Mouse (Mus musculus): ENCODE data around the gene Htr7. TPM values are rescaled to one million over a fixed set of nuclear protein-coding genes. Genes with fewer than 3 reads are reported as not detected.

Htr7 gene
- polyA plus RNA-seq (2012; rRNA removed) = 7.7 TPM in 2 replicates

GRCm38 (mm10) chr19:36057231-36057811, at the start of gene Htr7:
Gene Htr7 (minus strand): TSS chr19:36057507.
- TF ChIP-seq POLR2A (IDR thresholded peaks at IDR 0.05; ENCODE audit: extremely low read depth, insufficient read depth, low read length) = no peak
- no peak for TF ChIP-seq CTCF (IDR thresholded peaks at IDR 0.05; ENCODE audit: extremely low read depth, insufficient read depth, low read length)
- no peak within 1 kb of the TSS for H3K27ac ChIP-seq (ENCODE audit: insufficient read depth, low read length)
- no peaks in the 10 kb centered on the region for H3K4me1 ChIP-seq (ENCODE audit: control insufficient read depth, insufficient read depth, low read length)
- peak within 1 kb of the TSS; percentile 44 for H3K4me3 ChIP-seq (ENCODE audit: insufficient read depth, low read length)

- no peaks in the 10 kb centered on the region for H3K4me1 ChIP-seq (ENCODE audit: control insufficient read depth, insufficient read depth, low read length)
- TF ChIP-seq POLR2A (IDR thresholded peaks at IDR 0.05; ENCODE audit: extremely low read depth, insufficient read depth, low read length) = no peak
- no peak for TF ChIP-seq CTCF (IDR thresholded peaks at IDR 0.05; ENCODE audit: extremely low read depth, insufficient read depth, low read length)
- no peak overlapping the region for H3K27ac ChIP-seq (ENCODE audit: insufficient read depth, low read length)
- H3K4me3 ChIP-seq (ENCODE audit: insufficient read depth, low read length) = no peak overlapping the region
Observed at GRCm38 (mm10) chr19:36103909-36104308, 46.6 kb upstream of the Htr7 start.

- H3K4me3 ChIP-seq (ENCODE audit: insufficient read depth, low read length) = no peak overlapping the region
- no peak overlapping the region for H3K27ac ChIP-seq (ENCODE audit: insufficient read depth, low read length)
- H3K4me1 ChIP-seq (ENCODE audit: control insufficient read depth, insufficient read depth, low read length) = no peaks in the 10 kb centered on the region
- TF ChIP-seq CTCF (IDR thresholded peaks at IDR 0.05; ENCODE audit: extremely low read depth, insufficient read depth, low read length) (no peak), POLR2A (IDR thresholded peaks at IDR 0.05; ENCODE audit: extremely low read depth, insufficient read depth, low read length) (no peak)
Observed at GRCm38 (mm10) chr19:36098916-36099315, 41.6 kb upstream of the Htr7 start.

GRCm38 (mm10) chr19:36098265-36098664, 41.0 kb upstream of the Htr7 start:
- no peaks in the 10 kb centered on the region for H3K4me1 ChIP-seq (ENCODE audit: control insufficient read depth, insufficient read depth, low read length)
- no peak overlapping the region for H3K27ac ChIP-seq (ENCODE audit: insufficient read depth, low read length)
- H3K4me3 ChIP-seq (ENCODE audit: insufficient read depth, low read length) = no peak overlapping the region
- TF ChIP-seq POLR2A (IDR thresholded peaks at IDR 0.05; ENCODE audit: extremely low read depth, insufficient read depth, low read length) (no peak), CTCF (IDR thresholded peaks at IDR 0.05; ENCODE audit: extremely low read depth, insufficient read depth, low read length) (no peak)

GRCm38 (mm10) chr19:36097194-36097593, 39.9 kb upstream of the Htr7 start:
- TF ChIP-seq POLR2A (IDR thresholded peaks at IDR 0.05; ENCODE audit: extremely low read depth, insufficient read depth, low read length) (no peak), CTCF (IDR thresholded peaks at IDR 0.05; ENCODE audit: extremely low read depth, insufficient read depth, low read length) (no peak)
- H3K4me3 ChIP-seq (ENCODE audit: insufficient read depth, low read length) = no peak overlapping the region
- H3K27ac ChIP-seq (ENCODE audit: insufficient read depth, low read length) = no peak overlapping the region
- H3K4me1 ChIP-seq (ENCODE audit: control insufficient read depth, insufficient read depth, low read length) = no peaks in the 10 kb centered on the region

GRCm38 (mm10) chr19:36090781-36091180, 33.5 kb upstream of the Htr7 start:
- Histone ChIP-seq H3K4me3 (ENCODE audit: insufficient read depth, low read length) (no peak overlapping the region), H3K4me1 (ENCODE audit: control insufficient read depth, insufficient read depth, low read length) (no peaks in the 10 kb centered on the region), H3K27ac (ENCODE audit: insufficient read depth, low read length) (no peak overlapping the region)
- TF ChIP-seq POLR2A (IDR thresholded peaks at IDR 0.05; ENCODE audit: extremely low read depth, insufficient read depth, low read length) = no peak
- TF ChIP-seq CTCF (IDR thresholded peaks at IDR 0.05; ENCODE audit: extremely low read depth, insufficient read depth, low read length) = peak; percentile 57

GRCm38 (mm10) chr19:36083262-36084225, 26.2 kb upstream of the Htr7 start, which contains the start of gene Rpp30:
Gene Rpp30 (plus strand): TSS chr19:36083716.
- TF ChIP-seq POLR2A (IDR thresholded peaks at IDR 0.05; ENCODE audit: extremely low read depth, insufficient read depth, low read length) (peak; percentile 53; the same call in 1 of the 2 replicates), CTCF (IDR thresholded peaks at IDR 0.05; ENCODE audit: extremely low read depth, insufficient read depth, low read length) (no peak)
- Histone ChIP-seq H3K4me3 (ENCODE audit: insufficient read depth, low read length) (peak within 1 kb of the TSS; percentile 88), H3K27ac (ENCODE audit: insufficient read depth, low read length) (no peak within 1 kb of the TSS), H3K4me1 (ENCODE audit: control insufficient read depth, insufficient read depth, low read length) (no peaks in the 10 kb centered on the region; the same call in 1 of the 2 replicates)

- Histone ChIP-seq H3K27ac (ENCODE audit: insufficient read depth, low read length) (no peak overlapping the region), H3K4me1 (ENCODE audit: control insufficient read depth, insufficient read depth, low read length) (no peaks in the 10 kb centered on the region; the same call in 1 of the 2 replicates), H3K4me3 (ENCODE audit: insufficient read depth, low read length) (peak overlapping the region; percentile 88; the same call in 1 of the 2 replicates)
- TF ChIP-seq POLR2A (IDR thresholded peaks at IDR 0.05; ENCODE audit: extremely low read depth, insufficient read depth, low read length) (no peak), CTCF (IDR thresholded peaks at IDR 0.05; ENCODE audit: extremely low read depth, insufficient read depth, low read length) (peak; percentile 62)
Observed at GRCm38 (mm10) chr19:36082606-36083261, 25.4 kb upstream of the Htr7 start.

- H3K4me3 ChIP-seq (ENCODE audit: insufficient read depth, low read length) = no peak overlapping the region
- H3K4me1 ChIP-seq (ENCODE audit: control insufficient read depth, insufficient read depth, low read length) = no peaks in the 10 kb centered on the region
- TF ChIP-seq POLR2A (IDR thresholded peaks at IDR 0.05; ENCODE audit: extremely low read depth, insufficient read depth, low read length) (no peak), CTCF (IDR thresholded peaks at IDR 0.05; ENCODE audit: extremely low read depth, insufficient read depth, low read length) (no peak)
- H3K27ac ChIP-seq (ENCODE audit: insufficient read depth, low read length) = no peak overlapping the region
Observed at GRCm38 (mm10) chr19:36062801-36063529, 5.7 kb upstream of the Htr7 start.
